Mouse (Mus musculus): ENCODE measurements around the gene Ppm1h. TPM values are rescaled to one million over a fixed set of nuclear protein-coding genes. Genes with fewer than 3 reads are reported as not detected.

Ppm1h gene
- total RNA-seq, 1 experiment from 2014 or later, result 93.4 TPM

- peak; percentile 19; the same call in 1 of the 2 replicates for ATAC-seq (replicated peaks; ENCODE audit: insufficient number of reproducible peaks, low FRiP score, low TSS enrichment, poor library complexity, severe bottlenecking)
Observed at GRCm38 (mm10) chr10:122970188-122970587, 291.6 kb downstream of the Ppm1h start.

DNA sequence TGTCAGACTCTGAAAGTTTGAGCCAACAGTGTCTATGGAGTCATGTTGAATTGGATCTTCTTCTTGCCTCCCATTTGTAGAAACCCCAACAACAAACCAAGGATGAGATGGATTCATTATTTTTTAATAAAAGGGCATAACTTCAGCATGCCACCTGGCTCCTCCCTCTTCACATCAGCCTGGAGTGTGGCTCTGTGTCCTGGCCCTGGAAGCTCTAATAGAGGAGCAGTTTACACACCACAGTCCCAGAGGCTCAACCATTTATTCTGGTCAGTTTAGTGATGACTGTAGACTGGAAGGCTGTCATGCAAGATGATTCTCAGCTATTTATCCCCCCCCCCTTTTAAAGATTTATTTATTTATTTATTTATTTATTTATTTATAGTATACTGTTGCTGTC is 294.7 kb downstream of the Ppm1h start:
- ATAC-seq (replicated peaks; ENCODE audit: insufficient number of reproducible peaks, low FRiP score, low TSS enrichment, poor library complexity, severe bottlenecking), result no peak

- no peak for ATAC-seq (replicated peaks; ENCODE audit: insufficient number of reproducible peaks, low FRiP score, low TSS enrichment, poor library complexity, severe bottlenecking)
Observed at GRCm38 (mm10) chr10:122976038-122976437, 297.5 kb downstream of the Ppm1h start.

GRCm38 (mm10) chr10:122979356-122979755 is 300.8 kb downstream of the Ppm1h start:
- ATAC-seq (replicated peaks; ENCODE audit: insufficient number of reproducible peaks, low FRiP score, low TSS enrichment, poor library complexity, severe bottlenecking), result no peak

DNA sequence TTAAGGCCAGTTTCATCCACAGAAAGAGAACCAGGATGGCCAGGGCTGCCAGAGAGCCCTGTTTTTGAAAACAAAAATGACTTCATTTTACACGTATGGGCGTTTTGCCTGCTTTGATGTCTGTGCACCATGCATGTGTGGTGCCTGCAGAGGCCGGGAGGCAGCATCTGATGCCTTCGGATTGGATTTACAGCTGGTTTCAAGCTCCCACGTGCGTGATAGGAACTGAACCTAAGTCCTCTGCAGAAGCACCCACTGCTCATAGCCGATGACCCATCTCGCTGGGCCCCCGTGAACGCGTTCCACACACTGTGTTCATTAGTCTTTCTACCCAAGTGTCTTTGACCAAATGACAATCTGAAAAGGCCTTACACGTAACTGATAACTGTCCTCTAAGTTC is 301.6 kb downstream of the Ppm1h start:
- 0 out of 2 replicates have a peak, but pooled peaks have one; percentile 11 for ATAC-seq (replicated peaks; ENCODE audit: insufficient number of reproducible peaks, low FRiP score, low TSS enrichment, poor library complexity, severe bottlenecking)

DNA sequence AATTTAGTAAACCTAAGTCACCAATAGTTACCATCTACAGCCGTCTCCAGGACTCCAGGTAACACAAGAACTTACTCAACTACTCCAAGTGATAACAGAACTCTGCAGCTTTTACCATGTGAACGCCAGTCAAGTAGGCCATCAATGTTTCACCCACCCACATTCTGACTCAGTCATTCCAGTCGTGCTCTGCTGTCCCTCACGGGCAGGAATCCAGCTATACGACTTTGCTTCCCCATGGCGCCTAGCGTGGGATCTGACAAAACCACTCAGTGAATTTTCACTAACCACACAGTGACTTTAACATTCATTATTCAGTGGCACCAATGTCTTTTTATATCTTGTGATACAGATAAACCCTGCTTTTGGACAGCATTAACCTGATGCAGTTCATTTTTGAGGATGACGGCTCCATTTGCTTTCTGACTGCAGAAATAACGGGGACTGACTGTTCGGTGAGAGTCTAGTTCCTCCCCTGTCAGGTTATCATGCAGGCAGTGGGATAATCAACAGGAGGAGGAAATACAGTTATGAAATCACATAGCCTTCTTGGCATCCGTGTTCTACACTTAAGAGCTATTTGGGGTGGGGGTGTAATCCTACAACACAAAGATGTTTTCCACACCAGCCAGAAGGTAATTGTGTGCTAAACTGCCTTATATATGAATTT is 304.5 kb downstream of the Ppm1h start:
- no peak for ATAC-seq (replicated peaks; ENCODE audit: insufficient number of reproducible peaks, low FRiP score, low TSS enrichment, poor library complexity, severe bottlenecking)

- no peak for ATAC-seq (replicated peaks; ENCODE audit: insufficient number of reproducible peaks, low FRiP score, low TSS enrichment, poor library complexity, severe bottlenecking)
Observed at GRCm38 (mm10) chr10:122983579-122984530, 305.3 kb downstream of the Ppm1h start.

DNA sequence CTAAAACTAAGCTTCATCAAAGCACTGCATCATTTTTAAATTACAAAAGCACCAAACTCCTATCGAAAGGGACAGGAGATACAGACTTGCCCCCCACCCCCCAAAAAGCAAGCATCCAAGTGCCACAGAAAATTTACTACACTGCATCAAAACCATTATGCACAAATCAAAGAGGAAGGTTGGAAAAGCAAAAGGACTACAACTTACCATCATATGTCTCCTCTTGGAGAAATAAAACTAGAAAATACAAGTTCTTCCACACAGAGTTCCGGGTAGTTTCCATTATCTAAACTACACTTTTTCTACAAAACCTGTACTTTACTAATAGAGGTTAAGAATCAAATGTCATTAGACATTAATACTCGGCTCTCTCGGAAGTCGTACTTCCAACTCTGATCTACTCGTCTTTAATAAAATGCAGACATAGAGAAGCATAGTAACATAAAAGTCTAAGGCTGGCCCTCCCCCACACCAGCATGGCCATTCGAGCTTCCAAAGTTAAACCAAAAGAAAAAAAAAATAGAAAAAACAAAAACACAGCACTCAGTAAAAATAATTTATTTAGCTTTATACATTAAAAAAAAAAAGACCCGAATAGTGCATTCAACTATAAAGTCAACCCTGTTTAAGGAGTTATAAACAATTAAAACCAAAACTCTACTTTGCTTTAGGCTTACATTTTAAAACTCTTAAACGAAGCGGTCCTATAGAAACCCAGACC is 306.1 kb downstream of the Ppm1h start:
- no peak for ATAC-seq (replicated peaks; ENCODE audit: insufficient number of reproducible peaks, low FRiP score, low TSS enrichment, poor library complexity, severe bottlenecking)

DNA sequence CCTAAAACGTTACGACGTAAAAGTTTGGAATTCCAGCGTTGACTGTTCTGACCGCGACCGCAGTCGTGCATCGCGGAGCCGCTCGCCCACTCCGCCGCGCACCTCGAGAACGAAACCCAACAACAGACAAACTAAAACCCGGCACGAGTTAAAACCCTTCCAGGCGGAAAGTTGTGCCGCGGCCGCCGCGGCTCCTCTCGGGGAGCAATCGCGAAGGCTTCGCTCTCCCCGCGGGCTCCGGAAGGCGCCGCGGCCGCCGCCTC is 306.6 kb downstream of the Ppm1h start:
- no peak for ATAC-seq (replicated peaks; ENCODE audit: insufficient number of reproducible peaks, low FRiP score, low TSS enrichment, poor library complexity, severe bottlenecking)

DNA sequence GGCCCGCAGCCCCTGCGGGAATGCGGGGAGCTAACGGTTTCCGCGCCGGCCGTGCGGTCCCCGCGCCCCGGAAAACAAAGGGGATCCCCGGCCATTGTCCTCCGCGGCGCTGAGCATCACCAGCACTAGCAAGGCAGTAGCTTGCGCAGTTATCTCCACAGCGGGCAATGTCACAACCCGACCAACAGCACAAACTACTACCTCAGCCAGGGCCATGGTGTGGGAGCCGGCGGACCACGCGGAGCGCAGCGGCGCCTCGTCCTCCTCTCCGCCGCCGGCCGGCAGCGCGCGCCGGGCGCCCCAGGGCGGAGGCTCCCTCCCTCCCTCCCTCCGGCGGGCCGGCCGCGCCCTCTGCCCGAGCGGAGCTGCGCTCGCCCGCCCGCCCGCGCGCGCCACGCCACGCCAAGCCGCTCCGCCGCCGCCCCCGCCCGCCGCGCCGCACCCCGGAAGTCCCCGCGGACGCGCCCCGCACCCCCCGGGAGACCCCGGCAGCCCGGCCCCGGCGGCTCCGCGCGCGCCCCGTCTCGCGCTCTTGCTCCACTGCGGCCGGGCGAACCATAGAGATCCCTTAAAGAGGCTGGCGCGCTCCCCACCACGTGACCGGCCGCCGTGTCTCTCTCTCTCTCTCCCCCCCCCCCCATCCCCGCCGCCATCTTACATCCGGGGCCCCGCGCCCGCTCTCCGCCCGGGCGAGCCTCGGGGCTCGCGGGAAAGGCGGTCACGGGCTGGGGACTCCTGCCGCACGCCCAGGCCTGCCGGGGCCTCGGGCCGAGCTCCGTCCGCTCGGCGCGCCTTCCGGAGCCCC is 307.2 kb downstream of the Ppm1h start:
- ATAC-seq (replicated peaks; ENCODE audit: insufficient number of reproducible peaks, low FRiP score, low TSS enrichment, poor library complexity, severe bottlenecking), result peak; percentile 47; the same call in 1 of the 2 replicates

GRCm38 (mm10) chr10:122986320-122987225 is 308.0 kb downstream of the Ppm1h start:
- no peak for ATAC-seq (replicated peaks; ENCODE audit: insufficient number of reproducible peaks, low FRiP score, low TSS enrichment, poor library complexity, severe bottlenecking)

GRCm38 (mm10) chr10:122987671-122988128 is 309.1 kb downstream of the Ppm1h start:
- ATAC-seq (replicated peaks; ENCODE audit: insufficient number of reproducible peaks, low FRiP score, low TSS enrichment, poor library complexity, severe bottlenecking), result peak; percentile 56

DNA sequence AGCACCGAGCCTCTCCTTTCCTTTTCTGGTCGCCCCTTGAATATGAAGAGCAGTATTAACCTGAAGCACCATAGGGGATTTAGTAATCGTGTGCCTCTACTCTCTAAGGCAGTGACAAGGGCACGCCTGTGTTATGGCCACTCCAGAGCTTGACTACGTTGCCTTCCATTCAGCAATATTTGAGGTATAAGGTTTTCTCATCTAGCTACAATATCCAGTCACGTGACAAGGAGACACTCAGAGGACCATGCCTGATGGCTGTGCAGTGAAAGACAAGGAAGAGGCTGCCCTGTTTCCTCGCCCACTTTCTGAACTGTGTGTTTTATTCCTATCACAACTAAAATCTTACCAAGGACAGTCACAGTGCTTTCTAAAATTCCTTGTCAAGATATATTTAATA is 309.8 kb downstream of the Ppm1h start:
- ATAC-seq (replicated peaks; ENCODE audit: insufficient number of reproducible peaks, low FRiP score, low TSS enrichment, poor library complexity, severe bottlenecking), result no peak

DNA sequence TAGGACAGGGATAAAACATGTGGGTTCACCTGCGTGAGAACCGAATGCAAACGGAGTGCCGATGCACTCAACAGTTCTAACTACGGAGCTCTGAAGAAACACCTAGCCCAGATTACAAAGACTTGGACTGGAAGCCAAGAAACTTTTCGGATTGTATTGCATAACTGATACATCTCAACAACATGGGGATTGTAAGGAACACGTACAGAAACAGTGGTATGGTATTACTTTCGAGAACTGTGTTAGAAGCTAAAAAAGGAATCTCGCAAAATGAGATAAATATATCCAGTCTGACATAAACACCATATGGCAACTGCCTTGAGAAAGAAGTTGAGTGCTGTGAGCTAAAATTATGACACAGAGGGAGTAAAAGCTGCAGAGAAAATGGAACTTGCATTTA is 311.4 kb downstream of the Ppm1h start:
- ATAC-seq (replicated peaks; ENCODE audit: insufficient number of reproducible peaks, low FRiP score, low TSS enrichment, poor library complexity, severe bottlenecking), result no peak

GRCm38 (mm10) chr10:122990606-122991005 is 312.0 kb downstream of the Ppm1h start:
- ATAC-seq (replicated peaks; ENCODE audit: insufficient number of reproducible peaks, low FRiP score, low TSS enrichment, poor library complexity, severe bottlenecking), result no peak

DNA sequence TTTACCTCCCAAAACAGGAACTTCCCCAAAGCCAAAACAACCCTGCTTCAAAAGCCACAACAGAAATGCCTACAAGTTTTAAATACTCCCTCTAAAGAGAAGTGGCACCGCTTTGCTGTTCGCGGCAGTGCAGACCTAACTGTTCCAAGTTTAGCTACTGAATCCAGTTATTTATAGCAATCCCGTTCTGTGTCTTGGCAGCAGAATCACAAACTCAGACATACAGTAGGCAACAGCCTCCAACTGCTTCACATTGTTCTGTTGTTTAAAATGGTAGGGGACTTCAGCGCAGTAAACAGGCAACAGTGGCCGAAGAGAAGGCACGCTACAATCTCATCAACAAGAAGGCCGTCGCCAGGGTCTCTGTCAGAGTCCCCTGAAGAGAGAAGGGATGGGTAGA is 312.5 kb downstream of the Ppm1h start:
- ATAC-seq (replicated peaks; ENCODE audit: insufficient number of reproducible peaks, low FRiP score, low TSS enrichment, poor library complexity, severe bottlenecking), result no peak

DNA sequence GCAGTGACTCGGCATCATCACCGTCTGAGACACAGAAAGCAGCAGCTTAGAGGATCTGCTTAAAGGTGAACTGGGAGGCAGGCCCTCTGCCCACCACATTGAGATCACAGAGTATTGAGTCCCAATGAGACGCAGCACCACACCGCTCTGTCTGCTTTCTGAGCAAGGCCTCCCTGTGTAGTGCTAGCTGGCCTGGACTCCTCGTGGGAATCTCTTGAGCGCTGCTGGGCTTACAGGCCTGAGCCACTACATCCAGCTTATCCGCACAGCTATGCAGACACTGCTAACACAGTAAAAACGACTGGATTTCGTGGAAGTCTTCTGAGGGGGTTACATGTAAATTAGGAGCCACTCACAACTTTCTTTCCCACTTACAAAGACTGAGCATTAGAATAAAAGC is 313.1 kb downstream of the Ppm1h start:
- ATAC-seq (replicated peaks; ENCODE audit: insufficient number of reproducible peaks, low FRiP score, low TSS enrichment, poor library complexity, severe bottlenecking), result no peak
